In the genomic region with DNA sequence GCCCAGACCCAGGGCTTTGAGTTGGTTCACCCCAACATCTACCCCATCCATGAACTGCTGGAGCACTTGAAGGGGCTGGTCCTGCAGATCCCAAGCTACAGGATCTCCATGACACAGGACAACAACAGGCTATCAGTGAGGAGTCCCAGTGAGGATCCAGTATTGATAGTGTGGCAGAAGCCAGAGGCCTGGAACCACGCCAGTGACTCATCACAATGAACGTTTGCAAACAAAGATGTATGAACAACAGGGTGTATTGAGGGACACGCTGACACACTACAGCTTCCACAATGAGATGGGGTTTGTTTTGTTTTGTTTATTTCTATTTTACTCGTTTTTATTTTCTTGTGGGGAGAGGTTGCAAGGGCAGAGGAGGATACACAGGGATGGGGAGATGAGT, we compare ENCODE assay signal across 13 mouse cellular contexts. TPM values are rescaled to one million over a fixed set of nuclear protein-coding genes. Genes with fewer than 3 reads are reported as not detected.
DNase-seq lines count a peak whose midpoint lies in the region; ATAC-seq lines count a peak whose summit lies in the region.
"Had no signal": no experiment of that assay in that cellular context is flagged by ENCODE, and none has a peak within 500 bp of the region (broad histone marks: within the 10 kb centered on the region; RNA-seq: fewer than 3 reads in every experiment).

No protein-coding gene starts in this region.

- intact Hi-C loops in left cerebral cortex, postnatal 4 days (cut with DNase I) = loop anchor here (10.0 kb wide), 3 partner anchors 112 to 272 kb away; a partner anchor contains a TSS
- intact Hi-C loops in left cerebral cortex, postnatal 36 days (cut with DNase I) = loop anchor here (2.0 to 5.0 kb wide), 3 partner anchors 120 to 350 kb away; no protein-coding TSS in a partner anchor

- ATAC-seq in granulocyte monocyte progenitor cell, adult 5-6 weeks (replicated peaks; ENCODE audit: poor library complexity, severe bottlenecking) = no peak
- ATAC-seq: Patski had no signal

- DNase-seq in cerebellum, adult 11-12 months = peak; percentile 19
- no peak for DNase-seq in cerebellum, adult 8-10 months
- DNase-seq in left cerebral cortex, postnatal 4 days = peak; percentile 8
- DNase-seq in left cerebral cortex, postnatal 36 days (ENCODE audit: low spot score in 2 of 2) = no peak
- peak; percentile 62 for DNase-seq in Muller cell, postnatal 12 days (ENCODE audit: inconsistent ontology term)
- peak; percentile 64 to 66 for DNase-seq in layer of hippocampus, adult 8-10 months (ENCODE audit: low spot score in 2 of 2)
- DNase-seq in adipocyte (ENCODE audit: low spot score) = no peak
- DNase-seq: heart, postnatal 4 days; kidney, adult 18-20 months; spleen, adult 18-20 months; thymus, adult 2 months had no signal

RNA-seq across cellular contexts. Expression of a gene that starts 17.7 kb away (rescaled TPM):
- total RNA-seq in left cerebral cortex, postnatal 4 days (2021) = 10 to 100 TPM; 14.8 to 17.6 TPM
- 10 to 100 TPM; 14.3 to 14.6 TPM for total RNA-seq in left cerebral cortex, postnatal 36 days (2021)
- total RNA-seq in layer of hippocampus, adult 8-10 months (2022) = 10 to 100 TPM; 13.3 to 21.1 (median 17.1) TPM
- 42.0 and 72.4 TPM in 2 replicates for total RNA-seq in granulocyte monocyte progenitor cell, adult 5-6 weeks (2014; fragmentation: Nextera tagmentation)
- total RNA-seq in granulocyte monocyte progenitor cell, adult 5-6 weeks (2017) = 30.2 and 50.2 TPM in 2 replicates

Comparison
In these comparisons a context has a peak if more than half of its experiments do, and no peak if none do; other contexts are left out.
1. DNase-seq: peak in cerebellum, adult 11-12 months (single experiment), left cerebral cortex, postnatal 4 days (single experiment), Muller cell, postnatal 12 days (single experiment) and layer of hippocampus, adult 8-10 months (2 of 2); none in cerebellum, adult 8-10 months (single experiment), left cerebral cortex, postnatal 36 days (0 of 2) and adipocyte (single experiment).